Mouse (Mus musculus): ENCODE data around the gene Auts2. TPM values are rescaled to one million over a fixed set of nuclear protein-coding genes. Genes with fewer than 3 reads are reported as not detected.

Auts2 gene
- polyA plus RNA-seq, 1 experiment from 2014 or later, result 29.4 TPM

GRCm38 (mm10) chr5:132011795-132012194 lies 531.3 kb downstream of the Auts2 start:
- Histone ChIP-seq H3K9me3 (ENCODE audit: control insufficient read depth, low read length) (no peaks in the 10 kb centered on the region), H3K4me3 (ENCODE audit: low read depth, low read length) (no peak overlapping the region), H3K4me1 (ENCODE audit: control insufficient read depth, insufficient read depth, low read length) (no peaks in the 10 kb centered on the region), H3K9ac (ENCODE audit: low read depth, low read length) (no peak overlapping the region), H3K27ac (replicated peaks; ENCODE audit: low read depth, low read length) (no peak overlapping the region), H3K4me2 (ENCODE audit: low read depth, low read length) (no peak overlapping the region), H3K36me3 (ENCODE audit: control insufficient read depth, insufficient read depth, low read length) (no peaks in the 10 kb centered on the region), H3K27me3 (replicated peaks; ENCODE audit: control insufficient read depth, insufficient read depth, low read length) (no peaks in the 10 kb centered on the region)
- DNase-seq (ENCODE audit: low spot score), result no peak
- no peak for ATAC-seq (ENCODE audit: low read depth)

GRCm38 (mm10) chr5:132008703-132009222 lies 534.4 kb downstream of the Auts2 start:
- Histone ChIP-seq H3K27ac (replicated peaks; ENCODE audit: low read depth, low read length) (no peak overlapping the region), H3K4me3 (ENCODE audit: low read depth, low read length) (no peak overlapping the region), H3K9me3 (ENCODE audit: control insufficient read depth, low read length) (no peaks in the 10 kb centered on the region), H3K9ac (ENCODE audit: low read depth, low read length) (no peak overlapping the region), H3K4me1 (ENCODE audit: control insufficient read depth, insufficient read depth, low read length) (no peaks in the 10 kb centered on the region), H3K36me3 (ENCODE audit: control insufficient read depth, insufficient read depth, low read length) (no peaks in the 10 kb centered on the region), H3K27me3 (replicated peaks; ENCODE audit: control insufficient read depth, insufficient read depth, low read length) (no peaks in the 10 kb centered on the region), H3K4me2 (ENCODE audit: low read depth, low read length) (no peak overlapping the region)
- WGBS, result 47% methylated on average over 7 of the region's 7 CpGs
- peak; percentile 55 for DNase-seq (ENCODE audit: low spot score)
- no peak for ATAC-seq (ENCODE audit: low read depth)

GRCm38 (mm10) chr5:132007907-132008306 lies 535.2 kb downstream of the Auts2 start:
- 79% methylated on average over 4 of the region's 4 CpGs for whole genome bisulfite sequencing
- Histone ChIP-seq H3K4me2 (ENCODE audit: low read depth, low read length) (no peak overlapping the region), H3K36me3 (ENCODE audit: control insufficient read depth, insufficient read depth, low read length) (no peaks in the 10 kb centered on the region), H3K27me3 (replicated peaks; ENCODE audit: control insufficient read depth, insufficient read depth, low read length) (no peaks in the 10 kb centered on the region), H3K9ac (ENCODE audit: low read depth, low read length) (no peak overlapping the region), H3K4me1 (ENCODE audit: control insufficient read depth, insufficient read depth, low read length) (no peaks in the 10 kb centered on the region), H3K9me3 (ENCODE audit: control insufficient read depth, low read length) (no peaks in the 10 kb centered on the region), H3K27ac (replicated peaks; ENCODE audit: low read depth, low read length) (no peak overlapping the region), H3K4me3 (ENCODE audit: low read depth, low read length) (no peak overlapping the region)
- ATAC-seq (ENCODE audit: low read depth) (no peak), DNase-seq (ENCODE audit: low spot score) (no peak)

GRCm38 (mm10) chr5:131992681-131993211 lies 550.4 kb downstream of the Auts2 start:
- Histone ChIP-seq H3K9me3 (ENCODE audit: control insufficient read depth, low read length) (no peaks in the 10 kb centered on the region), H3K27ac (replicated peaks; ENCODE audit: low read depth, low read length) (peak overlapping the region; percentile 73), H3K36me3 (ENCODE audit: control insufficient read depth, insufficient read depth, low read length) (no peaks in the 10 kb centered on the region), H3K9ac (ENCODE audit: low read depth, low read length) (no peak overlapping the region), H3K4me2 (ENCODE audit: low read depth, low read length) (peak overlapping the region; percentile 34), H3K27me3 (replicated peaks; ENCODE audit: control insufficient read depth, insufficient read depth, low read length) (no peaks in the 10 kb centered on the region), H3K4me3 (ENCODE audit: low read depth, low read length) (peak overlapping the region; percentile 1; the same call in 1 of the 2 replicates), H3K4me1 (ENCODE audit: control insufficient read depth, insufficient read depth, low read length) (peaks cover 28% of the 10 kb centered on the region)
- WGBS, result 27% methylated on average over 12 of the region's 12 CpGs
- DNase-seq (ENCODE audit: low spot score) (peak; percentile 86), ATAC-seq (ENCODE audit: low read depth) (peak; percentile 60; the same call in 1 of the 2 replicates)

GRCm38 (mm10) chr5:131992268-131992667 lies 550.9 kb downstream of the Auts2 start:
- WGBS, result 36% methylated on average over 6 of the region's 6 CpGs
- H3K4me3 ChIP-seq (ENCODE audit: low read depth, low read length), result peak overlapping the region; percentile 1; the same call in 1 of the 2 replicates
- ATAC-seq (ENCODE audit: low read depth) (0 out of 2 replicates have a peak, but pooled peaks have one; percentile 53), DNase-seq (ENCODE audit: low spot score) (peak; percentile 71)
- no peaks in the 10 kb centered on the region for H3K9me3 ChIP-seq (ENCODE audit: control insufficient read depth, low read length)
- peaks cover 28% of the 10 kb centered on the region for H3K4me1 ChIP-seq (ENCODE audit: control insufficient read depth, insufficient read depth, low read length)
- no peaks in the 10 kb centered on the region for H3K36me3 ChIP-seq (ENCODE audit: control insufficient read depth, insufficient read depth, low read length)
- peak overlapping the region; percentile 34 for H3K4me2 ChIP-seq (ENCODE audit: low read depth, low read length)
- no peaks in the 10 kb centered on the region for H3K27me3 ChIP-seq (replicated peaks; ENCODE audit: control insufficient read depth, insufficient read depth, low read length)
- H3K27ac ChIP-seq (replicated peaks; ENCODE audit: low read depth, low read length), result peak overlapping the region; percentile 73
- no peak overlapping the region for H3K9ac ChIP-seq (ENCODE audit: low read depth, low read length)

- Histone ChIP-seq H3K27me3 (replicated peaks; ENCODE audit: control insufficient read depth, insufficient read depth, low read length) (no peaks in the 10 kb centered on the region), H3K4me1 (ENCODE audit: control insufficient read depth, insufficient read depth, low read length) (peaks cover 28% of the 10 kb centered on the region), H3K4me3 (ENCODE audit: low read depth, low read length) (no peak overlapping the region), H3K36me3 (ENCODE audit: control insufficient read depth, insufficient read depth, low read length) (no peaks in the 10 kb centered on the region), H3K4me2 (ENCODE audit: low read depth, low read length) (no peak overlapping the region), H3K27ac (replicated peaks; ENCODE audit: low read depth, low read length) (no peak overlapping the region), H3K9ac (ENCODE audit: low read depth, low read length) (no peak overlapping the region), H3K9me3 (ENCODE audit: control insufficient read depth, low read length) (no peaks in the 10 kb centered on the region)
- ATAC-seq (ENCODE audit: low read depth) (no peak), DNase-seq (ENCODE audit: low spot score) (no peak)
- WGBS, result 63% methylated on average over 1 of the region's 1 CpGs
These were observed 552.6 kb downstream of the Auts2 start for GRCm38 (mm10) chr5:131990532-131990931.

GRCm38 (mm10) chr5:131981451-131981850 lies 561.7 kb downstream of the Auts2 start:
- no peak for ATAC-seq (ENCODE audit: low read depth)
- Histone ChIP-seq H3K36me3 (ENCODE audit: control insufficient read depth, insufficient read depth, low read length) (no peaks in the 10 kb centered on the region), H3K9ac (ENCODE audit: low read depth, low read length) (no peak overlapping the region), H3K27ac (replicated peaks; ENCODE audit: low read depth, low read length) (no peak overlapping the region), H3K27me3 (replicated peaks; ENCODE audit: control insufficient read depth, insufficient read depth, low read length) (no peaks in the 10 kb centered on the region), H3K4me2 (ENCODE audit: low read depth, low read length) (no peak overlapping the region), H3K9me3 (ENCODE audit: control insufficient read depth, low read length) (no peaks in the 10 kb centered on the region), H3K4me3 (ENCODE audit: low read depth, low read length) (no peak overlapping the region), H3K4me1 (ENCODE audit: control insufficient read depth, insufficient read depth, low read length) (peaks cover 4% of the 10 kb centered on the region; the same call in 1 of the 2 replicates)
- DNase-seq (ENCODE audit: low spot score), result peak; percentile 44
- WGBS, result 63% methylated on average over 3 of the region's 3 CpGs

GRCm38 (mm10) chr5:131978939-131979338 lies 564.2 kb downstream of the Auts2 start:
- Histone ChIP-seq H3K9ac (ENCODE audit: low read depth, low read length) (no peak overlapping the region), H3K27me3 (replicated peaks; ENCODE audit: control insufficient read depth, insufficient read depth, low read length) (no peaks in the 10 kb centered on the region), H3K4me2 (ENCODE audit: low read depth, low read length) (no peak overlapping the region), H3K27ac (replicated peaks; ENCODE audit: low read depth, low read length) (no peak overlapping the region), H3K4me1 (ENCODE audit: control insufficient read depth, insufficient read depth, low read length) (peaks cover 11% of the 10 kb centered on the region), H3K9me3 (ENCODE audit: control insufficient read depth, low read length) (no peaks in the 10 kb centered on the region), H3K36me3 (ENCODE audit: control insufficient read depth, insufficient read depth, low read length) (no peaks in the 10 kb centered on the region), H3K4me3 (ENCODE audit: low read depth, low read length) (no peak overlapping the region)
- 44% methylated on average over 9 of the region's 9 CpGs for WGBS
- DNase-seq (ENCODE audit: low spot score), result no peak
- ATAC-seq (ENCODE audit: low read depth), result no peak

- Histone ChIP-seq H3K9ac (ENCODE audit: low read depth, low read length) (no peak overlapping the region), H3K4me1 (ENCODE audit: control insufficient read depth, insufficient read depth, low read length) (peaks cover 11% of the 10 kb centered on the region), H3K27me3 (replicated peaks; ENCODE audit: control insufficient read depth, insufficient read depth, low read length) (no peaks in the 10 kb centered on the region), H3K4me3 (ENCODE audit: low read depth, low read length) (no peak overlapping the region), H3K9me3 (ENCODE audit: control insufficient read depth, low read length) (no peaks in the 10 kb centered on the region), H3K27ac (replicated peaks; ENCODE audit: low read depth, low read length) (no peak overlapping the region), H3K4me2 (ENCODE audit: low read depth, low read length) (no peak overlapping the region), H3K36me3 (ENCODE audit: control insufficient read depth, insufficient read depth, low read length) (no peaks in the 10 kb centered on the region)
- WGBS, result 56% methylated on average over 3 of the region's 3 CpGs
- DNase-seq (ENCODE audit: low spot score) (no peak), ATAC-seq (ENCODE audit: low read depth) (no peak)
These were observed 565.6 kb downstream of the Auts2 start for GRCm38 (mm10) chr5:131977497-131977896.
